17 mouse cellular contexts compared by ENCODE assay signal in the genomic region with DNA sequence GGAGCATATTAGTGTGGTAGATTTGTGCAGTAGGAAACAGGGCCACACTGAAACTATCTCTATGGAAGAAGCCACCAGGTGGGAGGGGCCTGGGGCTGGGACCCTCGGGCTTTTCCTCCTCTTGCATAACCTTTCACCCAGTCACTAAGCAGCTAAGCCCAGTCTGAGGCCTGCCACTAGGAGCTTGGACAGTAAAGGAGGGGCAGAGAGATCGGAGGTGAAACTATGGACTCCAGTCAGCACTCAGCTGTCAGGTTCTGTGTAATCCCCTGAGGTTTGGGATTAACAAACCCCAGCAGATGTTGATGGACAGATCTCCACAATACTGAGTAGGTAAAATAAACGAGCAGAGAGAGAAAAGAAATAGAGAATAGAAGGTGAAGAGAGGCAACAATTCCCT. TPM values are rescaled to one million over a fixed set of nuclear protein-coding genes. Genes with fewer than 3 reads are reported as not detected.
A peak's percentile ranks its signal among the peaks of the same experiment; 100 is the strongest.
DNase-seq lines count a peak whose midpoint lies in the region; ATAC-seq lines count a peak whose summit lies in the region.
"Had no signal": no experiment of that assay in that cellular context is flagged by ENCODE, and none has a peak within 500 bp of the region (broad histone marks: within the 10 kb centered on the region; RNA-seq: fewer than 3 reads in every experiment).

No protein-coding gene starts in this region.

- 0 out of 2 replicates have a peak, but pooled peaks cover 3% of the 10 kb centered on the region for H3K9me3 ChIP-seq in hindbrain, embryonic 10.5 days
- no peaks in the 10 kb centered on the region for H3K9me3 ChIP-seq in hindbrain, embryonic 11.5 days (ENCODE audit: control insufficient read depth, low read length)
- no peaks in the 10 kb centered on the region for H3K9me3 ChIP-seq in liver, embryonic 16.5 days (replicated peaks; ENCODE audit: control insufficient read depth, low read length)
- H3K9me3 ChIP-seq: G1E; kidney, embryonic 15.5 days; limb, embryonic 13.5 days; stomach, embryonic 15.5 days had no signal

- no peak overlapping the region for H3K9ac ChIP-seq in hindbrain, embryonic 11.5 days (ENCODE audit: low read depth, low read length)
- no peak overlapping the region for H3K9ac ChIP-seq in liver, embryonic 16.5 days (ENCODE audit: low read depth, low read length)
- H3K9ac ChIP-seq: forebrain, postnatal 0 days; kidney, embryonic 15.5 days; limb, embryonic 13.5 days; stomach, embryonic 15.5 days had no signal

- DNase-seq in hindbrain, embryonic 10.5 days (ENCODE audit: low spot score), result no peak
- no peak for DNase-seq in hindbrain, embryonic 11.5 days (ENCODE audit: low spot score)
- peak; percentile 52 for DNase-seq in retina, postnatal 1 day
- DNase-seq in retina, embryonic 14.5 days (ENCODE audit: low spot score), result no peak
- no peak for DNase-seq in ovary, postnatal 10 days (ENCODE audit: low spot score)
- DNase-seq: cerebellum, adult 11 months; forebrain, postnatal 0 days; gastrocnemius, postnatal 14 days; heart, postnatal 4 days; right cerebral cortex, postnatal 4 days had no signal

- ATAC-seq in hindbrain, embryonic 11.5 days (ENCODE audit: low FRiP score), result no peak
- ATAC-seq in liver, embryonic 16.5 days (ENCODE audit: low read depth), result no peak; the same call in 1 of the 2 replicates
- no peak for ATAC-seq in inflammation-experienced regulatory T-cells, adult 6 months
- ATAC-seq: forebrain, postnatal 0 days had no signal

- no peaks in the 10 kb centered on the region for H3K36me3 ChIP-seq in hindbrain, embryonic 10.5 days
- H3K36me3 ChIP-seq in hindbrain, embryonic 11.5 days (ENCODE audit: control insufficient read depth, insufficient read depth, low read length), result no peaks in the 10 kb centered on the region
- no peaks in the 10 kb centered on the region for H3K36me3 ChIP-seq in liver, embryonic 16.5 days (ENCODE audit: control insufficient read depth, insufficient read depth)
- H3K36me3 ChIP-seq: kidney, embryonic 15.5 days; stomach, embryonic 15.5 days had no signal

- no peaks in the 10 kb centered on the region for H3K27me3 ChIP-seq in hindbrain, embryonic 10.5 days (ENCODE audit: insufficient read depth, poor library complexity, severe bottlenecking)
- H3K27me3 ChIP-seq in hindbrain, embryonic 11.5 days (ENCODE audit: control insufficient read depth, insufficient read depth, low read length), result no peaks in the 10 kb centered on the region
- no peaks in the 10 kb centered on the region for H3K27me3 ChIP-seq in liver, embryonic 16.5 days (ENCODE audit: control insufficient read depth, insufficient read depth, low read depth, low read length)
- H3K27me3 ChIP-seq: kidney, embryonic 15.5 days; limb, embryonic 13.5 days; stomach, embryonic 15.5 days had no signal

- H3K4me3 ChIP-seq in hindbrain, embryonic 10.5 days, result no peak overlapping the region
- H3K4me3 ChIP-seq in hindbrain, embryonic 11.5 days (ENCODE audit: low read depth, low read length), result no peak overlapping the region
- no peak overlapping the region for H3K4me3 ChIP-seq in liver, embryonic 16.5 days (ENCODE audit: low read depth, low read length)
- H3K4me3 ChIP-seq: kidney, embryonic 15.5 days; limb, embryonic 13.5 days; stomach, embryonic 15.5 days had no signal

- no peak overlapping the region for H3K4me2 ChIP-seq in hindbrain, embryonic 11.5 days (replicated peaks; ENCODE audit: low read depth, low read length)
- H3K4me2 ChIP-seq in liver, embryonic 16.5 days (ENCODE audit: low read depth, low read length), result no peak overlapping the region
- H3K4me2 ChIP-seq: heart, embryonic 11.5 days; kidney, embryonic 15.5 days; limb, embryonic 13.5 days; stomach, embryonic 15.5 days had no signal

- H3K4me1 ChIP-seq in hindbrain, embryonic 10.5 days (replicated peaks), result peaks cover 45% of the 10 kb centered on the region
- peaks cover 7% of the 10 kb centered on the region; the same call in 1 of the 2 replicates for H3K4me1 ChIP-seq in hindbrain, embryonic 11.5 days (replicated peaks; ENCODE audit: control insufficient read depth, insufficient read depth, low read length)
- peaks cover 23% of the 10 kb centered on the region for H3K4me1 ChIP-seq in liver, embryonic 16.5 days (ENCODE audit: control insufficient read depth, low read depth, low read length)

- peak overlapping the region; percentile 60 for H3K27ac ChIP-seq in hindbrain, embryonic 10.5 days
- no peak overlapping the region for H3K27ac ChIP-seq in hindbrain, embryonic 11.5 days (ENCODE audit: low read depth, low read length)
- 0 out of 2 replicates have a peak overlapping the region, but pooled peaks have one; percentile 22 for H3K27ac ChIP-seq in liver, embryonic 16.5 days (ENCODE audit: low read length)
- H3K27ac ChIP-seq: kidney, embryonic 15.5 days; limb, embryonic 13.5 days; stomach, embryonic 15.5 days had no signal

- WGBS in hindbrain, embryonic 10.5 days, result 33% methylated on average over 3 of the region's 3 CpGs
- WGBS in hindbrain, embryonic 11.5 days, result 49% methylated on average over 3 of the region's 3 CpGs
- WGBS in liver, embryonic 16.5 days (ENCODE audit: insufficient replicate concordance), result 39% methylated on average over 3 of the region's 3 CpGs

RNA-seq across cellular contexts. Expression of a gene that starts 33.1 kb away (rescaled TPM):
- polyA plus RNA-seq in hindbrain, embryonic 10.5 days (2016; fragmentation: Nextera tagmentation; extraction: Ambion mirVana), result 24.3 and 27.3 TPM in 2 replicates
- polyA plus RNA-seq in hindbrain, embryonic 11.5 days (2014; fragmentation: Nextera tagmentation; extraction: Ambion mirVana), result 34.3 and 34.9 TPM in 2 replicates
- polyA plus RNA-seq in liver, embryonic 16.5 days (2015; fragmentation: Nextera tagmentation; extraction: Ambion mirVana), result 30.4 and 30.6 TPM in 2 replicates
- 100 to 1,000 TPM; 140 to 229 (median 170) TPM for polyA plus RNA-seq in inflammation-experienced regulatory T-cells, adult 6 months (2017; shearing (Covaris generic))

RNA-seq across cellular contexts. Expression of a gene that starts 51.8 kb away (rescaled TPM):
- polyA plus RNA-seq in hindbrain, embryonic 10.5 days (2016; fragmentation: Nextera tagmentation; extraction: Ambion mirVana), result 1.3 and 1.4 TPM in 2 replicates
- 1.1 and 2.9 TPM in 2 replicates for polyA plus RNA-seq in hindbrain, embryonic 11.5 days (2014; fragmentation: Nextera tagmentation; extraction: Ambion mirVana)
- 3.8 and 4.0 TPM in 2 replicates for polyA plus RNA-seq in liver, embryonic 16.5 days (2015; fragmentation: Nextera tagmentation; extraction: Ambion mirVana)
- under 1 TPM; 0.74 to 0.96 (median 0.93) TPM for polyA plus RNA-seq in inflammation-experienced regulatory T-cells, adult 6 months (2017; shearing (Covaris generic))
- polyA plus RNA-seq: G1E had no signal

RNA-seq across cellular contexts. Expression of a gene that starts 59.5 kb away (rescaled TPM):
- polyA plus RNA-seq in hindbrain, embryonic 10.5 days (2016; fragmentation: Nextera tagmentation; extraction: Ambion mirVana), result 708 and 733 TPM in 2 replicates
- 603 TPM in 2 replicates for polyA plus RNA-seq in hindbrain, embryonic 11.5 days (2014; fragmentation: Nextera tagmentation; extraction: Ambion mirVana)
- 406 and 455 TPM in 2 replicates for polyA plus RNA-seq in liver, embryonic 16.5 days (2015; fragmentation: Nextera tagmentation; extraction: Ambion mirVana)
- 100 to 1,000 TPM; 143 to 443 (median 185) TPM for polyA plus RNA-seq in inflammation-experienced regulatory T-cells, adult 6 months (2017; shearing (Covaris generic))
